Mouse (Mus musculus): ENCODE measurements at regions not wholly inside any gene's neighbourhood (a gene's known extent, or its start where the extent isn't known, plus 50 kb on each side); places are given as distances from the start of the nearest gene placed in this dataset.

GRCm38 (mm10) chr14:46706462-46706861 is 53.9 kb upstream of the Cdkn3 start:
- intact Hi-C loops (cut with DNase I; ENCODE audit: low total_unique reads) = loop anchor here (10.0 kb wide), 1 partner anchor 142 kb away; no protein-coding TSS in a partner anchor
- no peak for DNase-seq

DNA sequence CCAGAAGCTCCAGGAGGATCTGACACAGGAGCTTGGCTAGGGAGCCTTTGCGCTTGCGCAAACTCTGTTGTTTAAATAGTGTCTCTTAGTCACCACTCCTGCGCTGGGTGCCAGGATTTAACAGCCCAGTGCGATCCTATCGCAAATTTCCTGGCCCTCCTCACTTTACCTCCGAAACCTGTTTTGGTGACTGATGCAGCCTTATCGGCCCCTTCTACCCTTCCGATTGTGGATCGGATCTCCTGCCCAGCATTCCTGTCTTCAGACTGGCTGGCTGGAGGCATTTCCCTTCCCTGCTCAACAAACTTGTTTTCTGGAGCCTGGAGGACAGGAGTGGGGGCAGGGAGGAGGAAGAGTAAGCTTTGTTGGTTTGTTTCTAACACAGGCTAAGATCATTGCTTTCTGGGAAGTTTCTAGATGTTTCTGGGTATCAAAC is 56.0 kb upstream of the Cdkn3 start:
- peak; percentile 47 for DNase-seq
- intact Hi-C loops (cut with DNase I; ENCODE audit: low total_unique reads) = loop anchor here (10.0 kb wide), 1 partner anchor 140 kb away; no protein-coding TSS in a partner anchor

DNA sequence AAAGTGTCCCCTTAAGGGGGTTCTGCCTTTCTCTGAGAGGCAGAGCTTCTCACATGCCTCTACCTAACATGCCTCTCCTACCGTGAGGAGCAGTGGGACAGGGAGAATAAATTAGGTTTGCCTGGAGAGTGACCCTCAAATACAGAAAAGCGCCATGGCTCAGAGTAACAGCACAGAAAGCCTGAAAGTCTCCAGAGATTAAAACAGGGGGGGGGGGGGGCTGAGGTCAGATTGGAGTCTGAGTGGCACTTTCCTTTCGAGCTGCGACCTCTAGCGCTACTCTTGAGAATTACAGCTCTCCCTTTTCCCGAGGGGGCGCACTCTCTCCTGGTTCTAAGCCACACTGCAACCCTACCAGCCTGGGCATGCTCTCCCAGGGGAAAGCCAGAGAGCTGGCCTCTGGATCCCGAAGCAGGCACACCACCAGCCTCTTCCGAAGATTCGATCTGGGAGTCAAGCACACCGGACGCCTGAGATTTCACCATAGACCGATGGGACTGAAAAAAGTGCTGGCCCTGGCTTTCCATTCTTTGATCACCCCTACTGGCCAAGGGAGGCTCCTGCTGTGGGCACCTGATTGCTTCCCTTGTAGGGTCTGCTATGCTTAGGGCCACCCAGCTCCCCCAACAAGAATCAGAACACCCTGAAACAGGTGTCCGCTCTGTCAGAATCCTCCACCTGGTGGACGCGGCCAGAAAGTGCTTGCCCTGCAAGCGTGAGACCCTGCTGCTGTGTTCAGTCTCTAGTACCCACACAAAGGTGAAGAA is 57.5 kb upstream of the Cdkn3 start:
- DNase-seq = peak; percentile 42
- intact Hi-C loops (cut with DNase I; ENCODE audit: low total_unique reads) = loop anchor here (10.0 kb wide), 1 partner anchor 138 kb away; no protein-coding TSS in a partner anchor

GRCm38 (mm10) chr14:46692571-46692970 is 67.8 kb upstream of the Cdkn3 start:
- DNase-seq = no peak
- intact Hi-C loops (cut with DNase I; ENCODE audit: low total_unique reads) = no loop called here

DNA sequence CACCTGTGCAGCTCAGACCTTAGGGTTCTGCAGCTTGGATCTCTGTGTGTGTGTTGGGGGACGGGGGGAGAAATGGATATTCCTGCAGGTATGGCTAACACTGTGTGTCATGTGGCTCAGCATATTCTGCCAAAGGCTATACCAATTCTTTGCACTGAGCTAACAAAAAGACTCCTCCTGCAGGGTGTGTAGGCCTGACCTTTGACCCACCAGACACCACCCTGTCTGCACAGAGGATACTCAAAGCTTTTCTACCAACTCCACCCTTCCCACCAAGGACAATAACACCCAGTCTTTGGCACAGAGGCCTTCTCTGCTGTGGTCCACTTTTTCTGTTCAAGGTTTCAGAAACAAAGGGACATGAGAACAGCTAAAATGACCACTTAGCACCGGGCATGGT is 68.3 kb upstream of the Cdkn3 start:
- DNase-seq = no peak
- intact Hi-C loops (cut with DNase I; ENCODE audit: low total_unique reads) = no loop called here

DNA sequence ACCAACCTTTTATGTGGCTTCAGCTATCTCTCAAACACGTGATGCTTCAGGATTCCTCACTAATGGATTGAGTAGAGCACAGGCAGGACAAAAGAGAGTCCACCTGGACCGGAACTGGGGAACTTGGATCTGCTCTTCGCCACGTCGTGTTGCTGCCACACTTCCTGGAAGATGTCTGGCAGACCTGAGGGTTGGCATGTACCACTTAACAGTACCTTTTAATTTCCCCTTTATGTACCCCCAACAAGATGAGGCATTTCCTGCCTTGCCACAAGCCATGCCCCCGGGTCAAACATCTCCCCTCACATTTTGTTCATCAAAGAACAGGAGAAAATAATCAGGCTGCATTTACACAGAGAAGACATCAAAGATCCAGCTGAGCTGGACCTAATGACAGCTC is 77.6 kb upstream of the Cdkn3 start:
- intact Hi-C loops (cut with DNase I; ENCODE audit: low total_unique reads) = no loop called here
- no peak for DNase-seq

- DNase-seq = no peak
- intact Hi-C loops (cut with DNase I; ENCODE audit: low total_unique reads) = no loop called here
These were observed 81.4 kb upstream of the Cdkn3 start for GRCm38 (mm10) chr14:46678935-46679334.

- no peak for DNase-seq
- intact Hi-C loops (cut with DNase I; ENCODE audit: low total_unique reads) = no loop called here
These were observed 88.7 kb upstream of the Cdkn3 start for GRCm38 (mm10) chr14:46671482-46672225.

DNA sequence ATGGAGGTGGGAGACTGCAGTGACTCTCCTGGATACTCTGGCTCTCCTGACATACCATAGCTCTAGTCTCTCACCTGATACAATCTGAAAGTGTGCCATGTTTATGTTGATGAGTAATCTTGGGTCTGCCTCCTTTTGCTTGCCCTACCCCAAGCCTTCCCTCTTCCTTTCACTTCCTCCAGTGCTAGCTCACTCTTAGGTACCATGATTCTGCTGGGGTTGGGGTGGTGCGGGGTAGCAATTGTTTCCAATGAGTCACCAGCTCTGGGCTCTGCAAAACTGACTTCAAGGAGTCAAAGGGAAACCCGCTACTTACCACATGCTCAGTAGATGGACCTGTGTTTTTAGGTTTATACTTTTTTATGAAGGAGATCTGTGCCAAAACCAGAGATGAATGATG is 89.3 kb upstream of the Cdkn3 start:
- no peak for DNase-seq
- intact Hi-C loops (cut with DNase I; ENCODE audit: low total_unique reads) = no loop called here

DNA sequence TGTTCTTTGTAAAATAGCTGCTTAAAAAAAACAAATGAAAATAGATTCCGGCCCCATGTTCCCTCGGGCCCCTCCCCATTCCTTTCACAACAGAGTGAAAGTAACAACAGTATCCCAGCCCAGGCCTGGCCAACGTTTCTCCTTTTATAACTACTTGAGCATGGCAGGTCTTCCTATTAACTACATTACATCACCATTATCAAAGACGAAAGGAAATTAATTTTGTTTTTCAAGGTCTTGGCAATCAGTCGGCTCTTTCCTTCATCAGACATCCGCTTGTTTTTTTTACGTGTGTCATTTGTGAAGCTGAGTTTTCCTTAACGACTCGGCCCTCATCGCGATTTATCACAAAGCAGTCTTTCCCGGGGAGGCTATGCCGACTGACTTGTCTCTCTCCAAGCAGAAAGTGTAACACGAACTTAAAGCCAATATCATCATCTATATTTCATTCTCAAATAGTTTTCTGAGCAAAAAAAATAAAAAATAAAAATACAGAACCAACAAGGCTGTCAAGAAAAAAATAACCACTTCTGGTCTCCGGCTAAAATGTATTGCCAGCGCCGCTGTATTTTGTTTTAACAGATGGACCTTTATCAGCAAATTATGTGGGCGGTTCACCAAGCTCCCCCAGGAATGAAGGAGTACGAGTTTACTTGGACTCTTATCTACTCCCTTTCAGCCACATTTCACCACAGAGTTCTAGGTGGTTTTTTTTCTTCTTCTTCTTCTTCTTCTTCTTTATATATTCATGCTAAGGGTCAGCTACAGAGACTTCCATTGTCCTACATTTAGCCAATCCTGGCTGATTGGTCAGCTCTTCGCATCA is 89.9 kb upstream of the Cdkn3 start:
- intact Hi-C loops (cut with DNase I; ENCODE audit: low total_unique reads) = no loop called here
- no peak for DNase-seq

DNA sequence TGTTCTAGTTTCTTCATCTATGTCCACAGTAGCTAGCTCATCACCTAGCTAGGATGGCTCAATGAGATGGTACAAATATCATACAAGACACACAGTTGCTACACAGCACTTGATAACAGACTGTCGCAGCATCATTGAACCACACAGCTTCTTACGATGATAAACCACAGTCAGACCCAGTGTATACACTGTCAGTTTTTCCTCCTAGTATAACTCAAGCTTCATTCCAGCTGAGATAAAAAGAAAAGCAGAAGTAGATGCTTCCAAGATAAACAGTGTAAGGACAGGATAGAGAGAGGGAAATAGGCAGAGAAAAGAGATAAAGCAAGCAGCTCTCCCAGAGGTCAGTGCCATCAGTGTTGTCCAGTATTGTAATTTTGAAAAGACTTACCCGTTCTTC is 92.1 kb upstream of the Cdkn3 start:
- intact Hi-C loops (cut with DNase I; ENCODE audit: low total_unique reads) = no loop called here
- no peak for DNase-seq

GRCm38 (mm10) chr14:46664305-46664704 is 96.0 kb upstream of the Cdkn3 start:
- intact Hi-C loops (cut with DNase I; ENCODE audit: low total_unique reads) = no loop called here

GRCm38 (mm10) chr14:46663529-46663928 is 96.8 kb upstream of the Cdkn3 start:
- intact Hi-C loops (cut with DNase I; ENCODE audit: low total_unique reads) = no loop called here
- DNase-seq = no peak

More at GRCm38 (mm10) chr14:46664305-46664704, 96.0 kb upstream of the Cdkn3 start:
- DNase-seq = no peak

- DNase-seq = no peak
- intact Hi-C loops (cut with DNase I; ENCODE audit: low total_unique reads) = no loop called here
These were observed 98.4 kb upstream of the Cdkn3 start for GRCm38 (mm10) chr14:46661792-46662545.

DNA sequence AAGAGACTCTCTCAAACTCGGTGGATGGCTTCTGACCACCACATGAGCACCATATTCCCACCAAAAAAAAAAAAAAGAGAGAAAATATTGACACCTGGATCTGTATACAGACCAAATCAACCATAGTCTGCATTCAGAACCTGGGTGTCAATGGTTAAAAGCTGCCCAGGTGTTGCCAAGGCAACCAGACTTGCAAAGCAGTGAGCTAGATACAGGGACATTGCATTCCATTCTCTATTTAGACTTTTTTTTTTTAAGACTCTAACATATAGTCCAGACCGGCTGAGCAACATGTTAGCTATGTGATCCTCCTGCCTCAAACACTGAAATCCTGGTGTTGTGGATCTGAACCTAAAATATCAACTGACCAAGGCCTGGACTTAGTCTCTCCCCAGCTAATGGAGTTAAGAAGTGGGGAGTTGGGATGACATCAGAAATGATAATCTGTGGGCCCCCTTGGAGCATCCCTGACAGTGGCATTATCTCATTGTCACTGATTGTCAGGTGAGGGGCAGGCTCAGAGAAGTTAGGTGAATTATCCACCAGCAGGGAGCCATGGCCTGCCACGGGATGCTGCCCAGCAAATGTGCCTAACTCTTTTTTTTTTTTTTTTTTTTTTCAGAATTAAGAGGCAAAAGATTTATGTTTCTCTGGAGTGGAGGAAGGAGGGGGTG is 99.1 kb upstream of the Cdkn3 start:
- DNase-seq = no peak
- intact Hi-C loops (cut with DNase I; ENCODE audit: low total_unique reads) = no loop called here

- intact Hi-C loops (cut with DNase I; ENCODE audit: low total_unique reads) = no loop called here
- no peak for DNase-seq
These were observed 101.0 kb upstream of the Cdkn3 start for GRCm38 (mm10) chr14:46659365-46659764.

DNA sequence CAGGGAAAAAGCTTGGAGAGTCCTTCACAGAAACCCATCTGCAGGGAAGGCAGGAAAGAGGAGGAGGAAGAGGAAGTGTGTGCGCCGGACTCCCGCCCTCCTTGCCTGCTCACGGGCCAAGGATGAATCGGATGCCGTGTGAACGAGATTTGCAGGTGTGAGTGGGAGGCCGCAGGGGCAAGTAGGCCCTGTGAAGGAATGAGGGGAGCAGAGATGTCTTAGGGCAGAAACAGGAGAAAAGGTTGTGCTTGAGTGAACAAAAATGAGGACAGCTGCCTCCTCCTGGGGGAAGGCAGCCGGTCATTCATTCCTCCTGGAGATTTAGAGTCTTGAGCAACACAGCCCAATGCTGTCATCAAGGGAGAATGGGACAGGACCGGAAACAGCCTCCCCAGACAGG is 104.1 kb upstream of the Cdkn3 start:
- DNase-seq = no peak
- intact Hi-C loops (cut with DNase I; ENCODE audit: low total_unique reads) = no loop called here

DNA sequence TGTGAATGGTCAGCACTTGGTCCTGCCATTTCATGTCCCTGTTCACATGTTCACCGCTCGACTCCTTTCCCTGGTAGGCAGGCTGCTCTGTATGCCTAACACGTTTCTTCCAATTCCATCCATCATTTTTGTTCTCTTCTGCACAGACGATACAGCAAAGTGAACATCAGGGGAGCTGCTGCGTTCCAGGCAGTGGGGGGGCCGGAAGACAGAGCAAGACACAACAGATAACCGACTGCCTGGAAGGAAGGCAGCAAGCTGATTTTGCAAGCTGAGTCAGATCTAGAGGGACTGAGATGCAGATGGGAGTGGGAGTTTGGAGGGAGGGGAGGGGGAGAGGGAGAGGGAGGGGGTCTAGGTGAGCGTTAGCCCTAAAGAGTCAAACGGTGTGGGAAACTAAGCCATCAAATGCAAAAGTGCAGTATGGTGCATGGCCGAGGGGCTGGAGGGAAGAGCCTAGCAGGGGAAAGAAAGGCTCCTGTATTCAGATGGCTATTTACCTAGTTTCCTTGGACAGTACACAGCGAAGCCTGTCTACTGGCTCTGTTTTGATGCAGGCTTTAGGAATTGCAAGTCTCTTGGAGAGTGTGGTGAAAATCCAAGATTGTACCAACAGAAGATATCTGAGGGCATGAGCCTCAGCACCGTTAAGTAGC is 112.9 kb upstream of the Cdkn3 start:
- DNase-seq = no peak
- intact Hi-C loops (cut with DNase I; ENCODE audit: low total_unique reads) = no loop called here

All from gastrocnemius, postnatal 14 days (tissue).